In the genomic region with DNA sequence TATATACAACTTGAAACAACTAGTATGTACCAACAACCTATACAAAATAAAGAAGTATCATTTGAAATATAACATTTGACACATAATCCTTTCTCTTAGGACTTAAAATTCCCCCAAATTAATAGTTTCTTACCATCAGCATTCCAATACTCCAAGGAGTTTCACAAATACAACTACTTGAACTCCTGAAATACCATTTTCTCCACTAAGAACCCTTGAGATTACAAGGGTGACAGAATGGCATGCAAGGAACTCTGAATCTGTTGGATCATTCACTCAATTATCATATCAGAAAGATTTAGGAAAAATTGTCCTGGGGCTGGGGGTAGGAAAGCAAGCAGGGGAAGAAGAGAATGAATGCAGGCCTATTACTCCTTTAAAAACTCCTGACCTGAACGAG, we compare ENCODE assay signal across 8 mouse cellular contexts. TPM values are rescaled to one million over a fixed set of nuclear protein-coding genes. Genes with fewer than 3 reads are reported as not detected.
DNase-seq lines count a peak whose midpoint lies in the region; ATAC-seq and TF ChIP-seq lines count a peak whose summit lies in the region.

No protein-coding gene starts in this region.

- WGBS in heart, embryonic 12.5 days = 29% methylated on average over 1 of the region's 1 CpGs
- 40% methylated on average over 1 of the region's 1 CpGs for WGBS in hindbrain, embryonic 12.5 days
- 33% methylated on average over 1 of the region's 1 CpGs for WGBS in midbrain, embryonic 10.5 days

- peak overlapping the region; percentile 96 for H3K27ac ChIP-seq in heart, embryonic 12.5 days (ENCODE audit: poor library complexity, severe bottlenecking)
- H3K27ac ChIP-seq in ES-E14 (ENCODE audit: insufficient read depth, low read depth, low read length, poor library complexity, severe bottlenecking) = no peak overlapping the region
- peak overlapping the region; percentile 23; the same call in 1 of the 2 replicates for H3K27ac ChIP-seq in hindbrain, embryonic 12.5 days
- H3K27ac ChIP-seq in midbrain, embryonic 10.5 days (replicated peaks) = peak overlapping the region; percentile 87; the same call in 1 of the 2 replicates

- H3K36me3 ChIP-seq in heart, embryonic 12.5 days = no peaks in the 10 kb centered on the region
- H3K36me3 ChIP-seq in ES-E14 (ENCODE audit: control insufficient read depth, insufficient read depth, low read length, poor library complexity, severe bottlenecking) = no peaks in the 10 kb centered on the region
- H3K36me3 ChIP-seq in hindbrain, embryonic 12.5 days = no peaks in the 10 kb centered on the region
- H3K36me3 ChIP-seq in midbrain, embryonic 10.5 days = no peaks in the 10 kb centered on the region

- peak overlapping the region; percentile 93 for H3K9ac ChIP-seq in heart, embryonic 12.5 days
- peak overlapping the region; percentile 10; the same call in 1 of the 2 replicates for H3K9ac ChIP-seq in ES-E14 (ENCODE audit: insufficient read depth, low read depth, low read length, poor library complexity, severe bottlenecking)
- H3K9ac ChIP-seq in hindbrain, embryonic 12.5 days = peak overlapping the region; percentile 66

- in situ Hi-C loops in ES-E14 (cut with MboI; ENCODE audit: low sequenced_read_pairs in 2 of 2, unreplicated experiment in 2 of 2) = no loop called here

- no peaks in the 10 kb centered on the region for H3K27me3 ChIP-seq in heart, embryonic 12.5 days (replicated peaks)
- H3K27me3 ChIP-seq in hindbrain, embryonic 12.5 days = no peaks in the 10 kb centered on the region
- H3K27me3 ChIP-seq in midbrain, embryonic 10.5 days (ENCODE audit: low read depth, poor library complexity, severe bottlenecking) = no peaks in the 10 kb centered on the region

- H3K4me1 ChIP-seq in heart, embryonic 12.5 days (replicated peaks) = peaks cover 47% of the 10 kb centered on the region
- H3K4me1 ChIP-seq in ES-E14 (ENCODE audit: control insufficient read depth in 2 of 2, insufficient read depth in 2 of 2, low read length in 2 of 2, poor library complexity in 1 of 2) = peaks cover 5 to 17% of the 10 kb centered on the region in 2 experiments; a peak in 3 of 4 replicates
- peaks cover 30% of the 10 kb centered on the region for H3K4me1 ChIP-seq in hindbrain, embryonic 12.5 days
- peaks cover 46% of the 10 kb centered on the region for H3K4me1 ChIP-seq in midbrain, embryonic 10.5 days

- ATAC-seq in heart, embryonic 12.5 days (ENCODE audit: insufficient number of reproducible peaks, low FRiP score) = no peak
- no peak for ATAC-seq in hindbrain, embryonic 12.5 days (ENCODE audit: low FRiP score)
- ATAC-seq in megakaryocyte-erythroid progenitor cell, adult 5-6 weeks (replicated peaks; ENCODE audit: low FRiP score, low TSS enrichment, poor library complexity, severe bottlenecking) = no peak

- H3K4me3 ChIP-seq in heart, embryonic 12.5 days = peak overlapping the region; percentile 59
- H3K4me3 ChIP-seq in ES-E14 (ENCODE audit: insufficient read depth in 1 of 2, low read depth in 1 of 2, low read length in 2 of 2, poor library complexity in 1 of 2, severe bottlenecking in 1 of 2) = no peak overlapping the region
- peak overlapping the region; percentile 53 for H3K4me3 ChIP-seq in hindbrain, embryonic 12.5 days
- peak overlapping the region; percentile 61 for H3K4me3 ChIP-seq in midbrain, embryonic 10.5 days

- peak overlapping the region; percentile 69 for H3K4me2 ChIP-seq in heart, embryonic 12.5 days
- H3K4me2 ChIP-seq in hindbrain, embryonic 12.5 days (replicated peaks) = peak overlapping the region; percentile 79

- no peak for DNase-seq in heart, adult 8-10 months (ENCODE audit: low spot score)
- DNase-seq in ES-E14 (ENCODE audit: low read depth, low spot score) = no peak
- no peak for DNase-seq in midbrain, embryonic 10.5 days (ENCODE audit: low spot score)
- no peak for DNase-seq in right cerebral cortex, postnatal 4 days
- DNase-seq in left cerebral cortex, postnatal 10 days (ENCODE audit: extremely low spot score in 1 of 2, low spot score in 2 of 2) = no peak

- intact Hi-C loops in left cerebral cortex, postnatal 10 days (cut with DNase I) = no loop called here

- H3K9me3 ChIP-seq in heart, embryonic 12.5 days (replicated peaks) = no peaks in the 10 kb centered on the region
- H3K9me3 ChIP-seq in ES-E14 (ENCODE audit: control insufficient read depth, insufficient read depth, low read depth, low read length) = no peaks in the 10 kb centered on the region
- H3K9me3 ChIP-seq in hindbrain, embryonic 12.5 days (replicated peaks) = no peaks in the 10 kb centered on the region
- no peaks in the 10 kb centered on the region for H3K9me3 ChIP-seq in midbrain, embryonic 10.5 days (replicated peaks)

TF ChIP-seq in ES-E14, 5 proteins besides CTCF, POLR2A, EP300 and RAD21:
- no peak for TF ChIP-seq ZC3H11A (IDR thresholded peaks at IDR 0.05; ENCODE audit: borderline replicate concordance, low read depth, low read length)
- TF ChIP-seq ZNF384 (IDR thresholded peaks at IDR 0.05; ENCODE audit: low read depth, low read length) = no peak
- TF ChIP-seq MAFK (IDR thresholded peaks at IDR 0.05; ENCODE audit: insufficient read depth, low read depth, low read length) = no peak
- TF ChIP-seq HCFC1 (IDR thresholded peaks at IDR 0.05; ENCODE audit: borderline replicate concordance, insufficient read depth, low read length) = no peak
- TF ChIP-seq CHD2 (IDR thresholded peaks at IDR 0.05; ENCODE audit: low read depth, low read length) = no peak

RNA-seq across cellular contexts. Expression of gene Nfyc, which starts 17.6 kb away (rescaled TPM):
- polyA plus RNA-seq in heart, embryonic 12.5 days (2016; fragmentation: Nextera tagmentation; extraction: Ambion mirVana) = 102 and 108 TPM in 2 replicates
- 10 to 100 TPM; 52.4 to 55.1 (median 54.4) TPM for total RNA-seq in heart, adult 8-10 months (2022)
- 47.1 and 62.0 TPM in 2 replicates for total RNA-seq in ES-E14 (2012; rRNA removed)
- polyA plus RNA-seq in hindbrain, embryonic 12.5 days (2016; fragmentation: Nextera tagmentation; extraction: Ambion mirVana) = 101 and 104 TPM in 2 replicates
- 123 and 127 TPM in 2 replicates for polyA plus RNA-seq in midbrain, embryonic 10.5 days (2016; fragmentation: Nextera tagmentation; extraction: Ambion mirVana)
- 10 to 100 TPM; 43.8 to 47.9 TPM for total RNA-seq in left cerebral cortex, postnatal 10 days (2021)
- total RNA-seq in megakaryocyte-erythroid progenitor cell, adult 5-6 weeks (2014; fragmentation: Nextera tagmentation) = 66.1 and 69.9 TPM in 2 replicates
- 39.0 and 74.5 TPM in 2 replicates for total RNA-seq in megakaryocyte-erythroid progenitor cell, adult 5-6 weeks (2017)

RNA-seq across cellular contexts. Expression of gene Rims3, which starts 40.9 kb away (rescaled TPM):
- polyA plus RNA-seq in heart, embryonic 12.5 days (2016; fragmentation: Nextera tagmentation; extraction: Ambion mirVana) = 1.4 and 1.8 TPM in 2 replicates
- total RNA-seq in heart, adult 8-10 months (2022) = under 1 TPM in 3 of 4 experiments, not detected in 1; 0.06 to 0.14 (median 0.08) TPM
- total RNA-seq in ES-E14 (2012; rRNA removed) = 4.5 and 6.7 TPM in 2 replicates
- polyA plus RNA-seq in hindbrain, embryonic 12.5 days (2016; fragmentation: Nextera tagmentation; extraction: Ambion mirVana) = 8.5 and 9.2 TPM in 2 replicates
- polyA plus RNA-seq in midbrain, embryonic 10.5 days (2016; fragmentation: Nextera tagmentation; extraction: Ambion mirVana) = 3.8 and 5.4 TPM in 2 replicates
- 10 to 100 TPM; 38.9 to 41.0 TPM for total RNA-seq in left cerebral cortex, postnatal 10 days (2021)
- total RNA-seq in megakaryocyte-erythroid progenitor cell, adult 5-6 weeks (2014; fragmentation: Nextera tagmentation) = not detected in 2 replicates
- total RNA-seq in megakaryocyte-erythroid progenitor cell, adult 5-6 weeks (2017) = not detected in 2 replicates

Comparison
In these comparisons a context has a peak if more than half of its experiments do, and no peak if none do; other contexts are left out.
1. H3K4me3 ChIP-seq: peak in heart, embryonic 12.5 days (single experiment), hindbrain, embryonic 12.5 days (single experiment) and midbrain, embryonic 10.5 days (single experiment); none in ES-E14 (0 of 2).
2. H3K9ac ChIP-seq: peak in every context shown above with its lines; median percentile 93 in heart, embryonic 12.5 days; 66 in hindbrain, embryonic 12.5 days; 10 in ES-E14.